Mouse (Mus musculus) midbrain, postnatal 0 days (tissue): ENCODE measurements around the gene Pcsk6. TPM values are rescaled to one million over a fixed set of nuclear protein-coding genes. Genes with fewer than 3 reads are reported as not detected.
A peak's percentile ranks its signal among the peaks of the same experiment; 100 is the strongest.

Experiments
- ATAC-seq: fragments of 200-750 bp; cut with Nextera tagmentation; 2 replicates; pipeline ENCODE4 v1.8.0; 2017; ENCODE audit warnings: moderate number of reproducible peaks, mild to moderate bottlenecking, moderate TSS enrichment, moderate library complexity; ENCODE audit not compliant: low FRiP score
- DNase-seq: peaks from one replicate; pipeline ENCODE4 v3.0.0-alpha.2; 2015; ENCODE audit warnings: low spot score
- H3K27ac ChIP-seq: fragments of 300-500 bp; sonication (generic); 2 replicates; pipeline ENCODE4 v1.5.1; 2014; ENCODE audit warnings: low read depth, mild to moderate bottlenecking, low read length, mixed read lengths
- H3K27me3 ChIP-seq: fragments of 300-500 bp; sonication (generic); 2 replicates; pipeline ENCODE4 v1.6.1; 2014; ENCODE audit warnings: low read length, control low read depth, mixed read lengths; ENCODE audit not compliant: insufficient read depth
- H3K36me3 ChIP-seq: fragments of 300-500 bp; sonication (generic); 2 replicates; pipeline ENCODE4 v1.6.1; 2014; ENCODE audit warnings: low read length, control low read depth, mixed read lengths; ENCODE audit not compliant: insufficient read depth
- H3K4me1 ChIP-seq: fragments of 300-500 bp; sonication (generic); 2 replicates; pipeline ENCODE4 v1.6.1; 2014; ENCODE audit warnings: mild to moderate bottlenecking, control low read depth, antibody characterized with exemption, low read length, mixed read lengths; ENCODE audit not compliant: insufficient read depth
- H3K4me2 ChIP-seq: fragments of 300-500 bp; sonication (generic); 2 replicates; pipeline ENCODE4 v1.6.1; 2014; ENCODE audit warnings: low read depth, mild to moderate bottlenecking, low read length, mixed read lengths; ENCODE audit not compliant: poor library complexity, severe bottlenecking
- H3K4me3 ChIP-seq: fragments of 300-500 bp; sonication (generic); 2 replicates; pipeline ENCODE4 v1.5.1; 2014; ENCODE audit warnings: low read depth, mild to moderate bottlenecking, low read length, moderate library complexity
- H3K9ac ChIP-seq: fragments of 300-500 bp; sonication (generic); replicated peaks from 2 replicates; pipeline ENCODE4 v1.6.1; 2014; ENCODE audit warnings: mild to moderate bottlenecking, low read length, moderate library complexity, mixed read lengths; ENCODE audit not compliant: poor library complexity, severe bottlenecking
- H3K9me3 ChIP-seq: fragments of 300-500 bp; sonication (generic); 2 replicates; pipeline ENCODE4 v1.6.1; 2016; ENCODE audit warnings: low read length, control low read depth
- CTCF ChIP-seq: IDR thresholded peaks from 2 replicates; pipeline ENCODE4 v1.5.1; 2016; ENCODE audit warnings: antibody characterized with exemption, mild to moderate bottlenecking
- WGBS: fragments of 180-500 bp; shearing (Covaris S2); extraction: QIAGEN DNeasy Blood & Tissue Kit; methylation state at CpG from one replicate; pipeline ENCODE4 v1.1.7; 2014; 5-methylcytosine and 5-hydroxymethylcytosine counted together
- polyA plus RNA-seq: library from polyadenylated mRNA; unstranded; fragments of >200 nt; fragmentation: Nextera tagmentation; extraction: Ambion mirVana; gene quantifications from 2 replicates; pipeline ENCODE4 v1.2.1, GENCODE M21; 2015
- total RNA-seq: library from RNA; depleted of rRNA; stranded (reverse); fragments of >200 nt; gene quantifications from 2 replicates; pipeline ENCODE4 v1.2.3, GENCODE M21; 2014

Gene Pcsk6
- total and polyA plus RNA-seq, 2 experiments from 2014 or later = 1.5 to 14.9 TPM

DNA sequence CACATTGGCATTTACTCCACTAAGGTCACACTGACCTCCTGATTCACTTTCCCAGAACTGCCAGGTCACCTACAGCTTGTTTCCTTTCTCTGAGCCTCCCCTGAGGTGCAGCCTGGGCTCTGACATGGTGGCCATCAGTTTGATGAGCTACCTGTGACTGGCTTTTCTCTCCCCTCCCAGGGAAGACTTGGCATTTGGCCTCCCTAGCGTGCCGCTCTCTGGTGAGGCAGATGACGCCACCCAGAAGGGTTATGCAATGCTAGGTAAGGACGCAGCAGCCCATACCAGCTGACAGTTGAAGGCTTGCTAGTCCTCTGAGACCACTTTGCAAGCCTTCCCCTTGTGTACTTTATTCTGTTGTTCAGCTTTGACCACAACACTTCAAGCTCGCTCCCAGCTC lies 141.9 kb downstream of the Pcsk6 start:
- Histone ChIP-seq H3K36me3 (no peaks in the 10 kb centered on the region), H3K4me2 (no peak overlapping the region), H3K27ac (no peak overlapping the region), H3K9ac (no peak overlapping the region), H3K27me3 (no peaks in the 10 kb centered on the region), H3K9me3 (peaks cover 5% of the 10 kb centered on the region; the same call in 1 of the 2 replicates), H3K4me3 (no peak overlapping the region), H3K4me1 (no peaks in the 10 kb centered on the region)
- WGBS = 96% methylated on average over 5 of the region's 5 CpGs
- ATAC-seq (no peak), DNase-seq (no peak)
- TF ChIP-seq CTCF = no peak

DNA sequence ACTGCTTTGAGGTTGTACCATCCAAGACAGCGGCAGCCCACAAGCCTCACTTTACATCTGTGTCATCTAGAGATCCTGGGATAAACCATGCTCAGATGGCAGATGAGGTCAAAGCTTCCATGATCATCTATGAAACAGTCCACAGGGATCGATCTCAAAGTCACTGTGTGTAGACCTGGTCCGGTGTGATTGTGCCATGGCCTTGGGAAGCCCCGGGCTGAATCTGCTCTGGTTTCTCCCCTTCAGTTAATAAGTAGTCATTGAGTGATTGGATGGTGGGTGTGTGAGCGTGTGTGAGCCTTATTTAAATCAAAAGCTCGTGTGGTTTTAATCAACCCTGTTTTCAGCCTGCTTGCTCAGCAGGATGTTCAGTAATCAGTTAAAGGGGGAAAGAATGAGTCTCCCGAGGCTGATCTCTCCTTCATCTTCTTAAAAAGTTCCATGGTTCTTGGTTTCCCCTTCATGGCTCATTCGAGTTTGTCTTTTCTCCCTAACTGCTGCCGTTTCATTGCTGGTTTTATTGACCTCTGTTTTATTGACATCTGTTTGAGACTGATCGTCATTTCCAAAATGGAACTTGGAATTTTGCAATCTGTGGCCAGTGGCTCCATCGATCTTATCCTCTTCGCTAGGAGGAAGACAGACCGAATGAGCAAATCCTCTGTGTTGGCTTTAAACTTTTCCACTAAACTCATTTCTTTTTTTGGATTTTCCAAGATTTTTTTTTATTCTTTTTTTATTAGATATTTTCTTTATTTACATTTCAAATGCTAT lies 142.5 kb downstream of the Pcsk6 start:
- WGBS = 70% methylated on average over 13 of the region's 13 CpGs
- ATAC-seq = no peak

GRCm38 (mm10) chr7:66005066-66005465 lies 143.5 kb downstream of the Pcsk6 start:
- no peak overlapping the region for H3K27ac ChIP-seq
- no peak overlapping the region for H3K9ac ChIP-seq
- no peak overlapping the region for H3K4me2 ChIP-seq
- DNase-seq (no peak), ATAC-seq (no peak)
- TF ChIP-seq CTCF = no peak
- H3K36me3 ChIP-seq = no peaks in the 10 kb centered on the region
- no peak overlapping the region for H3K4me3 ChIP-seq
- H3K9me3 ChIP-seq = no peaks in the 10 kb centered on the region
- WGBS = 89% methylated on average over 10 of the region's 10 CpGs
- H3K4me1 ChIP-seq = no peaks in the 10 kb centered on the region
- no peaks in the 10 kb centered on the region for H3K27me3 ChIP-seq

More for the DNA sequence above, 142.5 kb downstream of the Pcsk6 start:
- Histone ChIP-seq H3K27me3 (no peaks in the 10 kb centered on the region), H3K4me3 (no peak overlapping the region), H3K9ac (no peak overlapping the region), H3K27ac (no peak overlapping the region), H3K36me3 (no peaks in the 10 kb centered on the region), H3K4me2 (no peak overlapping the region), H3K4me1 (no peaks in the 10 kb centered on the region), H3K9me3 (peaks cover 5% of the 10 kb centered on the region; the same call in 1 of the 2 replicates)
- TF ChIP-seq CTCF = no peak
- no peak for DNase-seq

DNA sequence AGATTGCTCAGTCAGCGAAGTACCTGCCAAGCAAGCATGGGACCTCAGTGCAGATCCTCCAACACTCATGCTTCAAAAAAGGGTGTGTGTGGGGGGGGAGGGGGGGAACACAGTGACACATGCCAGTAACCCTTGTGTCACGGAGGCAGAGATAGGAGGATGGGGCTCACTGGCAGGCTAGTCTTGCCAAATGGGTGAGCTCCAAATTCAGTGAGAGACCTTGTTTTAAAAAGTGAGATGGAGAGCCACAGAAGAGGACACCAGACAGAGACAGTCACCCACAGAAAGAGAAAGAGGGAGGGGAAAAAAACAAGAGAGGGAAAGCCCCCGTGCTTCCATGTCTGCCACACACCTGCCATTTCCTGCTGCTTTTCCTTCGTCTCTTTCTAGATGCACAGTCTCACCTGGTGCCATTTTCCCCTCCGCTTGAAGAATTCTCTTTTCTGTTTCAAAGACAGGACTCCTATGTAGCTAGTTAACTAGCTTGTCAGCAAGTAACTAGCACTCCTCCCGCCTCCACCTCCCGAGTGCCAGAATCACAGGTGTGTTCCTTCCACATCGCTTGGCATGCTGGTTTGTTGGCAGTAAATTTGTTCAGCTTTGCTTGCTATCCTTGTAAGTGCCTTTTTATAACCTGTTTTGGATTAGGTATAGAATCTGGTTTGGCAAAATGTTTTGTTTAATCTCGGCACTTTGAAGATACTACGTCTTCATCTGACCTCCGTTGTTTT lies 146.8 kb downstream of the Pcsk6 start:
- WGBS = 85% methylated on average over 11 of the region's 11 CpGs
- Histone ChIP-seq H3K36me3 (no peaks in the 10 kb centered on the region), H3K4me3 (no peak overlapping the region), H3K4me1 (no peaks in the 10 kb centered on the region), H3K27me3 (no peaks in the 10 kb centered on the region), H3K9me3 (no peaks in the 10 kb centered on the region), H3K9ac (no peak overlapping the region), H3K27ac (no peak overlapping the region), H3K4me2 (no peak overlapping the region)
- TF ChIP-seq CTCF = no peak
- ATAC-seq (no peak), DNase-seq (peak; percentile 40)

- Histone ChIP-seq H3K4me1 (no peaks in the 10 kb centered on the region), H3K9ac (no peak overlapping the region), H3K4me2 (no peak overlapping the region), H3K27ac (no peak overlapping the region), H3K4me3 (no peak overlapping the region), H3K27me3 (no peaks in the 10 kb centered on the region), H3K9me3 (no peaks in the 10 kb centered on the region), H3K36me3 (no peaks in the 10 kb centered on the region)
- no peak for ATAC-seq
- 73% methylated on average over 16 of the region's 16 CpGs for WGBS
- no peak for DNase-seq
- TF ChIP-seq CTCF = no peak
Measured at GRCm38 (mm10) chr7:66008892-66009273, 147.3 kb downstream of the Pcsk6 start.

DNA sequence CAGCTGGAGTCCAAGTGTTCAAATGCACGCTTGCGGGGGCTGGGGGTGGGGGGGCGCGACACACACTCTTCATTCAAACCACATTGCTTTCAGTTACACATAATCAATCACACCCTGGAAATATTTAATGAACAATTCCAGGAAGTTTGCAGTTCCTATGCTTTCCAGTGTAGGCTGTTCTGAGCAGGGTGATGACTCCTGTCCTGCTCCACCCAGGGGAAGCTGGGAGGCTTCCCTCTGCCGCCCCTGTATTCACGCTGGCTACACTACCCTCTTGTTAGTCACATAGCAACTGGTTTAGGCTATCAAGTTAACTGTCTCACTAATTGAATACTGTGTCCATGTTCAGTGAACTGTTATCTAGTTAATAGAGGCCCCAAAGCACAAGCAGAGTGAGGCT lies 149.0 kb downstream of the Pcsk6 start:
- TF ChIP-seq CTCF = no peak
- Histone ChIP-seq H3K27me3 (no peaks in the 10 kb centered on the region), H3K9me3 (no peaks in the 10 kb centered on the region), H3K4me2 (no peak overlapping the region), H3K4me1 (no peaks in the 10 kb centered on the region), H3K9ac (no peak overlapping the region), H3K27ac (no peak overlapping the region), H3K4me3 (no peak overlapping the region), H3K36me3 (no peaks in the 10 kb centered on the region)
- WGBS = 92% methylated on average over 6 of the region's 6 CpGs
- DNase-seq (no peak), ATAC-seq (no peak)
